Mouse (Mus musculus): ENCODE measurements at regions not wholly inside any gene's neighbourhood (a gene's known extent, or its start where the extent isn't known, plus 50 kb on each side); places are given as distances from the start of the nearest gene placed in this dataset.

GRCm38 (mm10) chr16:85977102-85977501, 75.5 kb upstream of the Adamts5 start:
- TF ChIP-seq CTCF (IDR thresholded peaks at IDR 0.05; ENCODE audit: control insufficient read depth, insufficient read depth, insufficient replicate concordance, low read depth, low read length) (no peak), POLR2A (IDR thresholded peaks at IDR 0.05; ENCODE audit: control insufficient read depth, low read depth, low read length) (no peak)
